Mouse (Mus musculus) heart, postnatal 14 days (tissue): Measurements from ENCODE around the gene Slc20a1. TPM values are rescaled to one million over a fixed set of nuclear protein-coding genes. Genes with fewer than 3 reads are reported as not detected.

Experiments
- DNase-seq, 2 experiments: peaks; one replicate each; pipeline ENCODE4 v3.0.0; 2021 to 2022
- intact Hi-C: fragments of 180-260 bp; cut with DNase I; formaldehyde crosslinking; loops from one replicate; pipeline ENCODE4 v1.15.1; 2025
- total RNA-seq, 2 experiments: library from RNA; stranded (reverse); gene quantifications; 2 replicates each; pipeline ENCODE4 v1.2.3; 2021

Slc20a1 gene
- total RNA-seq, 2 experiments from 2014 or later, result 14.0 to 16.8 TPM

GRCm38 (mm10) chr2:129224178-129224577 is 25.6 kb downstream of the Slc20a1 start:
- intact Hi-C loops, result no loop called here
- no peak for DNase-seq

GRCm38 (mm10) chr2:129225251-129225819 is 26.8 kb downstream of the Slc20a1 start:
- DNase-seq, result no peak
- intact Hi-C loops, result no loop called here

GRCm38 (mm10) chr2:129226296-129226851 is 27.8 kb downstream of the Slc20a1 start:
- no peak for DNase-seq

GRCm38 (mm10) chr2:129227011-129227529 is 28.5 kb downstream of the Slc20a1 start:
- intact Hi-C loops, result no loop called here
- no peak for DNase-seq

More at GRCm38 (mm10) chr2:129226296-129226851, 27.8 kb downstream of the Slc20a1 start:
- intact Hi-C loops, result no loop called here

GRCm38 (mm10) chr2:129227709-129228108 is 29.1 kb downstream of the Slc20a1 start:
- DNase-seq, result no peak
- intact Hi-C loops, result no loop called here

- intact Hi-C loops, result no loop called here
- no peak for DNase-seq
These were observed 30.0 kb downstream of the Slc20a1 start for GRCm38 (mm10) chr2:129228571-129228970.

- no peak for DNase-seq
- intact Hi-C loops, result no loop called here
These were observed 30.8 kb downstream of the Slc20a1 start for GRCm38 (mm10) chr2:129229316-129229715.

GRCm38 (mm10) chr2:129232023-129232422 is 33.5 kb downstream of the Slc20a1 start:
- no peak for DNase-seq
- intact Hi-C loops, result no loop called here

- no peak for DNase-seq
These were observed 33.9 kb downstream of the Slc20a1 start for GRCm38 (mm10) chr2:129232484-129232883.

GRCm38 (mm10) chr2:129233218-129233617 is 34.7 kb downstream of the Slc20a1 start:
- no peak for DNase-seq
- intact Hi-C loops, result no loop called here

More at GRCm38 (mm10) chr2:129232484-129232883, 33.9 kb downstream of the Slc20a1 start:
- intact Hi-C loops, result no loop called here

GRCm38 (mm10) chr2:129233803-129234477 is 35.4 kb downstream of the Slc20a1 start:
- no peak for DNase-seq

GRCm38 (mm10) chr2:129234731-129235130 is 36.2 kb downstream of the Slc20a1 start:
- intact Hi-C loops, result no loop called here
- no peak for DNase-seq

More at GRCm38 (mm10) chr2:129233803-129234477, 35.4 kb downstream of the Slc20a1 start:
- intact Hi-C loops, result no loop called here

GRCm38 (mm10) chr2:129236526-129236925 is 38.0 kb downstream of the Slc20a1 start:
- no peak for DNase-seq
- intact Hi-C loops, result no loop called here

- intact Hi-C loops, result no loop called here
- no peak for DNase-seq
These were observed 42.3 kb downstream of the Slc20a1 start for GRCm38 (mm10) chr2:129240726-129241432.

- intact Hi-C loops, result no loop called here
- no peak for DNase-seq
These were observed 43.6 kb downstream of the Slc20a1 start for GRCm38 (mm10) chr2:129241845-129242833.

GRCm38 (mm10) chr2:129243005-129243404 is 44.4 kb downstream of the Slc20a1 start:
- DNase-seq, result no peak
- intact Hi-C loops, result no loop called here

GRCm38 (mm10) chr2:129243786-129244185 is 45.2 kb downstream of the Slc20a1 start:
- DNase-seq, result peak in 1 of 2 experiments; percentile 23
- intact Hi-C loops, result no loop called here

- intact Hi-C loops, result no loop called here
- DNase-seq, result peak; percentile 18 to 35
These were observed 46.0 kb downstream of the Slc20a1 start for GRCm38 (mm10) chr2:129244446-129245120.

- peak in 1 of 2 experiments; percentile 34 for DNase-seq
- intact Hi-C loops, result no loop called here
These were observed 47.1 kb downstream of the Slc20a1 start for GRCm38 (mm10) chr2:129245618-129246017.
